Mouse (Mus musculus): ENCODE results near the gene Filip1.

DNA sequence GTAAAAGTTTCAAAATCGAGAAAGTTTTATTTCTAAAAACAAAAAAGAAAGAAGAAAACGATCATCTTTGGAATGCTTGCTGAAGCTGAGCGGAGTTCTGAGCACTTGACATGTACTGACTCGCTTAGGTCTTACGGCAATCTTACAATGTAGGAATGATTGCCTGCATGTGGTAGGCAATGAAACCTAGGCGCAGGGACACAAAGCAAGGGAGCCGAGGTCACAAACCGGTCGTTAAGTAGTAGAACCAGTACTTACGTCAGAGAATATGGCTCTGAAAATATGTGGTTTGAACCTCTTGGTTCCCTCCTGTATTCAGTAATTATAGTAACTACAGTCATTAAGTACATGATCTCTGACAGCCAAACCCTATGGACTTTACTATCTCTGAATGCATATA is 29.4 kb downstream of the Filip1 start:
- TF ChIP-seq POLR2A (IDR thresholded peaks at IDR 0.05; ENCODE audit: low read depth, low read length), result no peak
- TF ChIP-seq CTCF (IDR thresholded peaks at IDR 0.05; ENCODE audit: extremely low read depth, insufficient read length, insufficient replicate concordance, low read depth, low read length), result no peak
